Mouse (Mus musculus): Measurements from ENCODE around the gene Spint5. TPM values are rescaled to one million over a fixed set of nuclear protein-coding genes. Genes with fewer than 3 reads are reported as not detected.

The Spint5 gene
- polyA plus RNA-seq, 1 experiment, result not detected

DNA sequence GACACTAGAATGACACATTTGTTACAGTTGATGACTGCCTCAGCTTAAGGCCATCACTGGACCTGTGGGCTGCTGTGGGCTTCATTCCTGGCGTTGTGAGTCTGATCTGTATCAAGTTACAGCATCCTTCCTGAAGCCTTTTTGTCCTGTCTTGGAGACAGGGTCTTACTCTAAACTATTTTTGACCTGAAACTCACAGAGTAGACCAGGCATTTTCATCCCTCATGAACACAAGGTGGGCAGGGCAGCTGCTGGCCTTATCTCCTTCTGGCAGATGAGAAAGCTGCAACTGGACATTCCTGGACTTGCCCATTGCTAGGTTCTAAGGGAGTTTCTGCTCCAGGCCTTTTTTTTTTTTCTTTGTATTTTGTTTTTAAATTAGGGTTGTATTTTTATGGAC lies 43.6 kb downstream of the Spint5 start:
- TF ChIP-seq GATA1 (IDR thresholded peaks at IDR 0.05; ENCODE audit: low read length), result no peak

DNA sequence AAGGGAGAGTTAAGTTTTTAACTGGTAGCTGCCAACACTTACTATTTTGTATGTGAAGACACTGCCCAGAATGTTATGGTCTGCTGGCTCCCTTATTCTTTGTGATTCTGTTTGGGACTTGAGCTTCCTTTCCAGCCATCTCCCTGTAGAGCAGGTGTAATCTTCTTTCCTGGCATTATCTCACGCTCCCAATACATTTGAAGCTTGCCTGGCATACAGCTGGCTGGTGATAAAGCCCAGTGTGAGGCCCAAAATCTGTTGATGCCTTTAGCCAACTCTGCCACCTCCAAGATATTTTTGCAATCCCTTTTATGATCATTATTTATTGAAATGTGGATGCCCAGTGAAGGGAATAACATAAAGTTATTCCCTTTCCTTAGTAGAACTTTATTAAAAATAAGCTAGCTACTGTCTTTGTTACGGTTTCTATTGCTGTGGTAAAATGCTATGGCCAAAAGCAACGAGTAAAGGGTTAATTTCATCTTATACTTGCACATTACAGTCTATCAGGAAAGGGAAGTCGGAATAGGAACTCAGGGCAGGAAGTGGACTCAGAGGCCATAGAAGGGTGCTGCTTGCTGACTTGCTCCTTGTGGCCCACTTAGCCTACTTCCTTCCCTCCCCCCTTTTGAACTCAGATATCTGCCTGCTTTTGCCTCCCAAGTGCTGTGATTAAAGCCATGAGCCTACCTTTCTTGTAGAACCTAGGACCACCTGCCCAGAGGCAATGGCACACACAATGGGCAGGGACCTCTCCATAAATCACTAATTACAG lies 45.1 kb downstream of the Spint5 start:
- no peak for TF ChIP-seq GATA1 (IDR thresholded peaks at IDR 0.05; ENCODE audit: low read length)

DNA sequence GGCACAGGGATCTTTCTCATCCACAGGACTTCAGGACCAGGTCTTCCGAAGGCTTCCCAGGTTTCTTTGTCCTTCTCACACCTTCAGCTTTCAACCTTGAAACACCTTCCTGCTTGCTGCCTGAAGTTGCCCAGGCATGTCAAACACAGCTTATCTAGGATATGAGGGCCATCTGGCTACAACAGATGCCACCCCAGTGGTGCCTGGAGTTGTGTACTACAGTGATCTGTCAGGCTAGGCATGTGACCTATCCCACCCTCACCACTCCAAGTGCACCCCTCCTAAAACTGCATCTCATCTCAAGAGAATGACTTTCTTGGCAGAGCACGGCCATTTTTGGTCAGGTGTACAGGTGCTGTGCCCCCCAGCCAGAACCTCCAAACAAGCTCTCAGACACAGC lies 46.4 kb downstream of the Spint5 start:
- TF ChIP-seq GATA1 (IDR thresholded peaks at IDR 0.05; ENCODE audit: low read length), result no peak

DNA sequence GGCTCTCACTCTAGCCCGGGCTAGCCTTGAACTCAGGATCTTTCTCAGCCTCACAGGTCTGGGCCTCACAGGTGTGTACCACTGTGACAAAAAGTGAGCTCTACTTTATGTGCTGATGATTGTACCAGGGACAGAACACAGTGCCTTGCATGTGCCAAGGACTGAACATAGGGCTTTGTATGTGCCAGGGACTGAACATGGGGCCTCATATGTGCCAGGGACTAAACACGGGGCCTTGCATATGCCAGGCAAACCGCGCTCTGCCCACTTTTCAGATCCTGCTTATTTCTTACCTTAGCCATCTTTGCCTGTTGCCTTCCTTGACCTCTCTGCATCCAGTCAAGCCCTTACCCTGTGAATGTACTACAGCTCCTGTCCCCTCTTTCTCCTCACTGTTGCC lies 46.9 kb downstream of the Spint5 start:
- no peak for TF ChIP-seq GATA1 (IDR thresholded peaks at IDR 0.05; ENCODE audit: low read length)

DNA sequence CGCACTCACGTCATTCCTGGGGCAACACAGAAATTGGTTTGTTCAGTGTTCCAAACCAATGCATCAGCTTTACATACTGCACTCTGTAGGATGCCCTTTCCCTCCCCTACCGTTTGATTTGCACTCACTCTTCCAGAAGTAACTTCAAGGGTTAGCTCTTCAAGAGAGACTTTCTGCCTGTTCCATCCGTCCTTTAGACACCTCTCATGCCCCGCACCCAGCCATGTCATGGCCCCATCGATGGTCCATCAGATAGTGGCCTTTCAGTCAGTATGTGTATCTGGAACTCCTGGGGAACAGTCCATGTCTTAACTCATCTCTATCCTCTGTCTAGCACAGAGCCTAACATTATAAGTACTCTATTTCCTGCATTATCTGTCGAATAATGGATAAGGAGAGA lies 47.5 kb downstream of the Spint5 start:
- no peak for TF ChIP-seq GATA1 (IDR thresholded peaks at IDR 0.05; ENCODE audit: low read length)

DNA sequence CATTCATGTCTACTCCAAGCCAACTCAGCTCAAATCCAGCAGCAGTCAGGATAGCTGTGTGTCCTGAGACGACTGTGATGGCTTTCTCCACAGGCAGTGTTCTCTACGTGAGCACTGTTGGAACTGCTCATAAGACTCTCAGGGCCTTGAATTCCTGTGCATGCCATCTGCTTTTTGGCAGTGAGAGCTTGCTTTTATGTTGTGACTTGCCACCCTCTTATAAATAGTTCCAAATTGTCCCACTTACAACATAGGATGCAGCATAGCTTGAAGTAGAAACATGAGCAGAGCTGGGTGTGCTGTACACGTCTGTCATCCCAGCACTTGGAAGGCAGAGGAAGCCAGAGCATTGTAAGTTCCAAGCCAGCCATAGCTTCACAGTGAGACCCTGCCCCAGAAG lies 50.7 kb downstream of the Spint5 start:
- TF ChIP-seq GATA1 (IDR thresholded peaks at IDR 0.05; ENCODE audit: low read length), result no peak

Other genes starting within 250 kb of the Spint5 start
- gene Trp53tg5, start 241.6 kb upstream of the Spint5 start, polyA plus RNA-seq (2012), result not detected in 2 replicates
- 25.2 and 30.2 TPM in 2 replicates for gene Dbndd2, start 229.2 kb upstream of the Spint5 start, polyA plus RNA-seq (2012)
- gene Pigt, start 217.8 kb upstream of the Spint5 start, polyA plus RNA-seq (2012), result 118 and 139 TPM in 2 replicates
- not detected in 2 replicates for gene Wfdc2, start 152.9 kb upstream of the Spint5 start, polyA plus RNA-seq (2012)
- not detected in 2 replicates for gene Spint3, start 141.8 kb upstream of the Spint5 start, polyA plus RNA-seq (2012)
- not detected in 2 replicates for gene Wfdc6a, start 129.9 kb upstream of the Spint5 start, polyA plus RNA-seq (2012)
- gene Eppin, start 121.7 kb upstream of the Spint5 start, polyA plus RNA-seq (2012), result not detected in 2 replicates
- gene Wfdc6b, start 101.8 kb upstream of the Spint5 start, polyA plus RNA-seq (2012), result not detected in 2 replicates
- not detected in 2 replicates for gene Wfdc8, start 101.7 kb upstream of the Spint5 start, polyA plus RNA-seq (2012)
- gene Wfdc16, start 76.5 kb upstream of the Spint5 start, polyA plus RNA-seq (2012), result not detected in 2 replicates
- gene Wfdc10, start 59.3 kb upstream of the Spint5 start, polyA plus RNA-seq (2012), result not detected in 2 replicates
- gene Wfdc9, start 58.7 kb upstream of the Spint5 start, polyA plus RNA-seq (2012), result not detected in 2 replicates
- gene Wfdc11, start 41.2 kb upstream of the Spint5 start, polyA plus RNA-seq (2012), result not detected in 2 replicates
- gene Wfdc13, start 30.2 kb upstream of the Spint5 start, polyA plus RNA-seq (2012), result not detected in 2 replicates
- gene Spint4, start 16.8 kb upstream of the Spint5 start, polyA plus RNA-seq (2012), result not detected in 2 replicates
- 0.03 and 0.04 TPM in 2 replicates for gene Wfdc3, start 30.6 kb downstream of the Spint5 start, polyA plus RNA-seq (2012)
- gene Dnttip1, start 30.7 kb downstream of the Spint5 start, polyA plus RNA-seq (2012), result 131 and 212 TPM in 2 replicates
- 170 and 261 TPM in 2 replicates for gene Ube2c, start 54.6 kb downstream of the Spint5 start, polyA plus RNA-seq (2012)
- not detected in 2 replicates for gene Tnnc2, start 64.7 kb downstream of the Spint5 start, polyA plus RNA-seq (2012)
- gene Snx21, start 70.5 kb downstream of the Spint5 start, polyA plus RNA-seq (2012), result 3.9 and 5.2 TPM in 2 replicates
- gene Acot8, start 89.6 kb downstream of the Spint5 start, polyA plus RNA-seq (2012), result 34.2 and 58.7 TPM in 2 replicates
- gene Zswim3, start 89.8 kb downstream of the Spint5 start, polyA plus RNA-seq (2012), result 1.6 TPM in 2 replicates
- gene Zswim1, start 107.4 kb downstream of the Spint5 start, polyA plus RNA-seq (2012), result 29.9 and 31.4 TPM in 2 replicates
- not detected in 2 replicates for gene Spata25, start 113.2 kb downstream of the Spint5 start, polyA plus RNA-seq (2012)
- 12.4 and 46.9 TPM in 2 replicates for gene Ctsa, start 117.6 kb downstream of the Spint5 start, polyA plus RNA-seq (2012)
- 0.08 TPM in 1 of 2 replicates, not detected in the other for gene Neurl2, start 118.2 kb downstream of the Spint5 start, polyA plus RNA-seq (2012)
- gene Pltp, start 142.4 kb downstream of the Spint5 start, polyA plus RNA-seq (2012), result not detected in 2 replicates
- 110 and 119 TPM in 2 replicates for gene Pcif1, start 164.0 kb downstream of the Spint5 start, polyA plus RNA-seq (2012)
- gene Zfp335, start 196.5 kb downstream of the Spint5 start, polyA plus RNA-seq (2012), result 58.2 and 59.2 TPM in 2 replicates
- 0.03 and 0.05 TPM in 2 replicates for gene Mmp9, start 225.5 kb downstream of the Spint5 start, polyA plus RNA-seq (2012)
- 0.31 and 0.41 TPM in 2 replicates for gene Slc12a5, start 245.5 kb downstream of the Spint5 start, polyA plus RNA-seq (2012)

All from G1E-ER4 (cell line).